Mouse (Mus musculus) testis, adult 2 months (tissue): ENCODE results near the gene Ankrd39.

Experiments used
- CTCF ChIP-seq: fragments of 200-500 bp; IDR thresholded peaks from 2 replicates; pipeline ENCODE4 v1.5.1; 2012; ENCODE audit warnings: low read depth, mild to moderate bottlenecking, inconsistent platforms, low read length, moderate library complexity; ENCODE audit not compliant: control insufficient read depth, insufficient read depth, insufficient replicate concordance
- POLR2A ChIP-seq: fragments of 200-500 bp; IDR thresholded peaks from 2 replicates; pipeline ENCODE4 v1.6.1; 2012; ENCODE audit warnings: low read depth, mild to moderate bottlenecking, inconsistent platforms, low read length, moderate library complexity; ENCODE audit not compliant: control insufficient read depth

DNA sequence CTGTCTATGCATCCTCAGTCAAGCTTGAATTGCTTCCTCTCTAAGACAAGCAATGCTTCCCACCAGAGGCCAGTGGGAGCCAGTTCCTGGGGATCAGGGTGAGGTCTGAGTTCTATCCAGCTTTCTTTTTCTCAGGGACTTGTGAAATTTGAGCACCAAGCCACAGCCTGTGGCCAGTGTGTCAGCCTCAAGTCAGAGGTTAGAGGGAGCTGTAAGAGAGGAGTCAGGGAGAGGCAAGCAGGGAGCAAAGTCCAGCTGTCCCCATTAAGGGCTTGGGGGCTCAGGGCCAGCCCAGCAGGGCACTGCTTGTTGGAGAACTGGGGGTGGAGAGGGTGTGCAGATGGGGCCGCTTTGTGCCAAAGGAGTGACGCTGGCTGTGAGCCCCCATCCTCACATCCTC is 16.0 kb upstream of the Ankrd39 start:
- no peak for TF ChIP-seq POLR2A
- no peak for TF ChIP-seq CTCF
